In genomic region chr11:84818085-84818960, GRCm38 (mm10) we compare ENCODE assay signal across 8 mouse cellular contexts. TPM values are rescaled to one million over a fixed set of nuclear protein-coding genes. Genes with fewer than 3 reads are reported as not detected.
A peak's percentile ranks its signal among the peaks of the same experiment; 100 is the strongest.
DNase-seq lines count a peak whose midpoint lies in the region; ATAC-seq lines count a peak whose summit lies in the region.

No protein-coding gene starts in this region.

- WGBS in hindbrain, embryonic 12.5 days: under 1% methylated on average over 39 of the region's 39 CpGs

- peak overlapping the region; percentile 99 for H3K4me2 ChIP-seq in hindbrain, embryonic 12.5 days (replicated peaks)

- peak overlapping the region; percentile 71 for H3K4me3 ChIP-seq in hindbrain, embryonic 12.5 days

- no peak overlapping the region for H3K27ac ChIP-seq in hindbrain, embryonic 12.5 days

- no peaks in the 10 kb centered on the region for H3K9me3 ChIP-seq in hindbrain, embryonic 12.5 days (replicated peaks)

- no peaks in the 10 kb centered on the region for H3K36me3 ChIP-seq in hindbrain, embryonic 12.5 days

- peak; percentile 62 for ATAC-seq in frontal cortex, adult (ENCODE audit: low TSS enrichment)
- ATAC-seq in hindbrain, embryonic 12.5 days (ENCODE audit: low FRiP score): peak; percentile 42

- H3K27me3 ChIP-seq in hindbrain, embryonic 12.5 days: no peaks in the 10 kb centered on the region

- DNase-seq in Muller cell, postnatal 12 days (ENCODE audit: inconsistent ontology term): peak; percentile 79
- DNase-seq in cerebellum, adult 9-10 months: peak; percentile 80
- DNase-seq in layer of hippocampus, postnatal 25 days (ENCODE audit: extremely low spot score in 1 of 2, low spot score in 1 of 2): peak; percentile 43 to 47
- peak; percentile 86 for DNase-seq in lung, postnatal 25 days (ENCODE audit: low spot score)
- DNase-seq in retina, adult 2 months (ENCODE audit: low read depth, low spot score): peak; percentile 49
- peak; percentile 81 for DNase-seq in thymus, postnatal 25 days

- peak overlapping the region; percentile 62 for H3K9ac ChIP-seq in hindbrain, embryonic 12.5 days

- peaks cover 4% of the 10 kb centered on the region for H3K4me1 ChIP-seq in hindbrain, embryonic 12.5 days

RNA-seq across cellular contexts. Expression of gene Mrm1, which starts 1.0 kb away (rescaled TPM):
- polyA plus RNA-seq in hindbrain, embryonic 12.5 days (2016; fragmentation: Nextera tagmentation; extraction: Ambion mirVana): 7.9 and 11.0 TPM in 2 replicates
- total RNA-seq in layer of hippocampus, postnatal 25 days (2021): 10 to 100 TPM; 11.4 to 12.2 TPM

RNA-seq across cellular contexts. Expression of gene Dhrs11, which starts 10.5 kb away (rescaled TPM):
- polyA plus RNA-seq in hindbrain, embryonic 12.5 days (2016; fragmentation: Nextera tagmentation; extraction: Ambion mirVana): 9.1 and 11.4 TPM in 2 replicates
- 1 to 10 TPM; 4.6 to 6.6 TPM for total RNA-seq in layer of hippocampus, postnatal 25 days (2021)

RNA-seq across cellular contexts. Expression of gene Ggnbp2, which starts 52.3 kb away (rescaled TPM):
- polyA plus RNA-seq in hindbrain, embryonic 12.5 days (2016; fragmentation: Nextera tagmentation; extraction: Ambion mirVana): 76.1 and 85.0 TPM in 2 replicates
- 10 to 100 TPM; 76.5 to 90.6 TPM for total RNA-seq in layer of hippocampus, postnatal 25 days (2021)
